Mouse (Mus musculus): Measurements from ENCODE around the gene Mreg.

Mreg gene

GRCm38 (mm10) chr1:72123434-72124297, 88.4 kb downstream of the Mreg start:
- peak; percentile 36 for DNase-seq (ENCODE audit: low spot score)

- DNase-seq (ENCODE audit: low spot score): no peak
Measured at GRCm38 (mm10) chr1:72121608-72122185, 90.4 kb downstream of the Mreg start.

GRCm38 (mm10) chr1:72119981-72120380, 92.1 kb downstream of the Mreg start:
- no peak for DNase-seq (ENCODE audit: low spot score)

- DNase-seq (ENCODE audit: low spot score): no peak
Measured at GRCm38 (mm10) chr1:72114206-72114605, 97.9 kb downstream of the Mreg start.

Measured in spleen, adult 12 weeks (tissue).